Mouse (Mus musculus): Measurements from ENCODE around the gene Sdk1.

DNA sequence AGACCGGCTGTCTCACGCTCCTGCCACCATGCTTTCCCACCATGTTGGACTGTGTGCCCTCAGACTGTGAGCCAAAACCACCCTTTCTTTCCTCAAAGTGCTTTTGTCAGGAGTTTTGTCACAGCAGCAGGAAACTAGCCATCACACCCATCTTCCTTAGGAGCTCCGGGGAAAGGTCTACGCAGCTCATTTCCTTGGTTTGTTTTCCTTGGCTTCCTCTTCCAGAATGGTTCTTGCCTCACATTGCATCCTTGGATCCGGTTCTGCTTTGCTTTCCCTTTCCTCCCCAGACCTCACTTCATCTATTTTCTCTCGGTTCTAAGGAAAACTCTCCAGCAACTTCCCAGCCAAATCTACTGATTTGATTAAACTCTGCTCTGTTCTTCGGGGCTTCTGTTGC, 658.5 kb downstream of the Sdk1 start:
- TF ChIP-seq EP300 (optimal IDR thresholded peaks at IDR 0.05) (no peak), CTCF (IDR thresholded peaks at IDR 0.05; ENCODE audit: low read depth) (no peak)

All from stomach, postnatal 0 days (tissue).